Mouse (Mus musculus) heart, embryonic 10.5 days (tissue): ENCODE data around the gene Fzd5. TPM values are rescaled to one million over a fixed set of nuclear protein-coding genes. Genes with fewer than 3 reads are reported as not detected.

Source experiments
- DNase-seq: peaks from one replicate; pipeline ENCODE4 v3.0.0-alpha.2; 2017; ENCODE audit warnings: low spot score
- H3K27ac ChIP-seq: fragments of 300-500 bp; sonication (generic); 2 replicates; pipeline ENCODE4 v1.5.1; 2016; ENCODE audit warnings: mild to moderate bottlenecking
- H3K27me3 ChIP-seq: fragments of 300-500 bp; sonication (generic); 2 replicates; pipeline ENCODE4 v1.6.1; 2016; ENCODE audit warnings: mild to moderate bottlenecking; ENCODE audit not compliant: poor library complexity, insufficient read depth, severe bottlenecking
- H3K36me3 ChIP-seq: fragments of 300-500 bp; sonication (generic); 2 replicates; pipeline ENCODE4 v1.6.1; 2016; ENCODE audit warnings: mild to moderate bottlenecking, moderate library complexity
- H3K4me1 ChIP-seq: fragments of 300-500 bp; sonication (generic); 2 replicates; pipeline ENCODE4 v1.6.1; 2016; ENCODE audit warnings: mild to moderate bottlenecking
- H3K4me3 ChIP-seq: fragments of 300-500 bp; sonication (generic); 2 replicates; pipeline ENCODE4 v1.5.1; 2016; ENCODE audit warnings: mild to moderate bottlenecking, moderate library complexity
- H3K9me3 ChIP-seq: fragments of 300-500 bp; sonication (generic); 2 replicates; pipeline ENCODE4 v1.6.1; 2016; ENCODE audit warnings: mild to moderate bottlenecking, moderate library complexity
- WGBS: fragments of 180-500 bp; shearing (Covaris S2); methylation state at CpG from one replicate; pipeline ENCODE4 v1.1.7; 2016; 5-methylcytosine and 5-hydroxymethylcytosine counted together
- polyA plus RNA-seq: library from polyadenylated mRNA; unstranded; fragments of >200 nt; fragmentation: Nextera tagmentation; extraction: Ambion mirVana; gene quantifications from 2 replicates; pipeline ENCODE4 v1.2.1, GENCODE M21; 2016

The Fzd5 gene
- polyA plus RNA-seq: 1.4 and 1.8 TPM in 2 replicates

- peaks cover 49% of the 10 kb centered on the region for H3K4me1 ChIP-seq
- peak within 1 kb of the TSS; percentile 89 for H3K27ac ChIP-seq
- peak; percentile 99 for DNase-seq
- H3K9me3 ChIP-seq: no peaks in the 10 kb centered on the region
- peaks cover 33% of the 10 kb centered on the region for H3K27me3 ChIP-seq
- H3K36me3 ChIP-seq: no peaks in the 10 kb centered on the region
- whole genome bisulfite sequencing: 1% methylated on average over 70 of the region's 73 CpGs
- peak within 1 kb of the TSS; percentile 81 for H3K4me3 ChIP-seq
Measured at GRCm38 (mm10) chr1:64737502-64738179, at the start of gene Fzd5. Fzd5 (minus strand) TSS chr1:64737751.

- Histone ChIP-seq H3K9me3 (no peaks in the 10 kb centered on the region), H3K27me3 (peaks cover 4% of the 10 kb centered on the region; the same call in 1 of the 2 replicates), H3K4me3 (no peak overlapping the region), H3K4me1 (no peaks in the 10 kb centered on the region), H3K36me3 (no peaks in the 10 kb centered on the region), H3K27ac (no peak overlapping the region)
- no peak for DNase-seq
- 78% methylated on average over 12 of the region's 12 CpGs for WGBS
Measured at GRCm38 (mm10) chr1:64779863-64780262, 42.3 kb upstream of the Fzd5 start.

GRCm38 (mm10) chr1:64779415-64779814, 41.9 kb upstream of the Fzd5 start:
- no peaks in the 10 kb centered on the region for H3K9me3 ChIP-seq
- H3K4me3 ChIP-seq: no peak overlapping the region
- H3K27ac ChIP-seq: no peak overlapping the region
- no peaks in the 10 kb centered on the region for H3K36me3 ChIP-seq
- H3K4me1 ChIP-seq: no peaks in the 10 kb centered on the region
- peaks cover 4% of the 10 kb centered on the region; the same call in 1 of the 2 replicates for H3K27me3 ChIP-seq
- no peak for DNase-seq
- WGBS: 71% methylated on average over 5 of the region's 5 CpGs

GRCm38 (mm10) chr1:64773305-64773704, 35.8 kb upstream of the Fzd5 start:
- H3K4me3 ChIP-seq: no peak overlapping the region
- no peaks in the 10 kb centered on the region for H3K9me3 ChIP-seq
- WGBS: 73% methylated on average over 4 of the region's 4 CpGs
- H3K4me1 ChIP-seq: no peaks in the 10 kb centered on the region
- no peak for DNase-seq
- no peak overlapping the region for H3K27ac ChIP-seq
- H3K36me3 ChIP-seq: no peaks in the 10 kb centered on the region
- peaks cover 4% of the 10 kb centered on the region; the same call in 1 of the 2 replicates for H3K27me3 ChIP-seq

- no peak for DNase-seq
- H3K36me3 ChIP-seq: no peaks in the 10 kb centered on the region
- no peaks in the 10 kb centered on the region for H3K4me1 ChIP-seq
- H3K4me3 ChIP-seq: no peak overlapping the region
- 52% methylated on average over 6 of the region's 6 CpGs for WGBS
- no peaks in the 10 kb centered on the region for H3K9me3 ChIP-seq
- no peaks in the 10 kb centered on the region for H3K27me3 ChIP-seq
- H3K27ac ChIP-seq: no peak overlapping the region
Measured at GRCm38 (mm10) chr1:64770169-64770568, 32.6 kb upstream of the Fzd5 start.

GRCm38 (mm10) chr1:64761646-64762045, 24.1 kb upstream of the Fzd5 start:
- no peaks in the 10 kb centered on the region for H3K4me1 ChIP-seq
- no peaks in the 10 kb centered on the region for H3K36me3 ChIP-seq
- peaks cover 3% of the 10 kb centered on the region; the same call in 1 of the 2 replicates for H3K27me3 ChIP-seq
- WGBS: 43% methylated on average over 4 of the region's 4 CpGs
- DNase-seq: no peak
- H3K9me3 ChIP-seq: no peaks in the 10 kb centered on the region
- no peak overlapping the region for H3K27ac ChIP-seq
- no peak overlapping the region for H3K4me3 ChIP-seq

GRCm38 (mm10) chr1:64757766-64758165, 20.2 kb upstream of the Fzd5 start:
- Histone ChIP-seq H3K9me3 (no peaks in the 10 kb centered on the region), H3K4me3 (no peak overlapping the region), H3K27me3 (peaks cover 3% of the 10 kb centered on the region; the same call in 1 of the 2 replicates), H3K36me3 (no peaks in the 10 kb centered on the region), H3K4me1 (0 out of 2 replicates have a peak, but pooled peaks cover 6% of the 10 kb centered on the region), H3K27ac (no peak overlapping the region)
- no peak for DNase-seq
- WGBS: 74% methylated on average over 5 of the region's 5 CpGs

DNA sequence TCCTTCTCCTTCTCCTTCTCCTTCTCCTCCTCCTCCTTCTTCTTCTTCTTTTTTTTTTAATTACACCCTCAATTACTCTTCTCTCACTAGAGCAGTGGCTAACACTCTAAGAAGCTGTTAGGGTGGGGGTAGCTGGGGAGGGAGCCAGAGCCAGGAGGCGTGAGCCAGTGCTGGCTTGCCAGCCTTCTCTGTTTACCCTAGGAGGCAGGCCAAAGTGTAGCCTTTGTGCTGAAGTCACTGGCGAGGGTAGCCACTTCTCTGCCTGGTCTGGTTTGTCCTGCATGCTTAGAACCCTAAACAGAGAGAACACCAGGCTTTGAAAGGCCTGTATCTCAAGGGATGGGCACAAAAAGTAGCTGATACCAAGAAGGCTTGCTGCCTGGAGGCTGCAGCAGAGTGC, 19.7 kb upstream of the Fzd5 start:
- no peaks in the 10 kb centered on the region for H3K36me3 ChIP-seq
- H3K4me1 ChIP-seq: 0 out of 2 replicates have a peak, but pooled peaks cover 6% of the 10 kb centered on the region
- DNase-seq: no peak
- no peaks in the 10 kb centered on the region for H3K9me3 ChIP-seq
- no peak overlapping the region for H3K4me3 ChIP-seq
- WGBS: 37% methylated on average over 2 of the region's 2 CpGs
- H3K27ac ChIP-seq: no peak overlapping the region; the same call in 1 of the 2 replicates
- peaks cover under 1% of the 10 kb centered on the region; the same call in 1 of the 2 replicates for H3K27me3 ChIP-seq

GRCm38 (mm10) chr1:64756640-64757030, 19.1 kb upstream of the Fzd5 start:
- H3K4me3 ChIP-seq: no peak overlapping the region
- no peaks in the 10 kb centered on the region for H3K36me3 ChIP-seq
- no peaks in the 10 kb centered on the region for H3K9me3 ChIP-seq
- 0 out of 2 replicates have a peak, but pooled peaks cover 6% of the 10 kb centered on the region for H3K4me1 ChIP-seq
- H3K27ac ChIP-seq: no peak overlapping the region
- DNase-seq: no peak
- no peaks in the 10 kb centered on the region for H3K27me3 ChIP-seq
- 66% methylated on average over 10 of the region's 10 CpGs for WGBS

GRCm38 (mm10) chr1:64755971-64756639, 18.6 kb upstream of the Fzd5 start:
- H3K27ac ChIP-seq: no peak overlapping the region

DNA sequence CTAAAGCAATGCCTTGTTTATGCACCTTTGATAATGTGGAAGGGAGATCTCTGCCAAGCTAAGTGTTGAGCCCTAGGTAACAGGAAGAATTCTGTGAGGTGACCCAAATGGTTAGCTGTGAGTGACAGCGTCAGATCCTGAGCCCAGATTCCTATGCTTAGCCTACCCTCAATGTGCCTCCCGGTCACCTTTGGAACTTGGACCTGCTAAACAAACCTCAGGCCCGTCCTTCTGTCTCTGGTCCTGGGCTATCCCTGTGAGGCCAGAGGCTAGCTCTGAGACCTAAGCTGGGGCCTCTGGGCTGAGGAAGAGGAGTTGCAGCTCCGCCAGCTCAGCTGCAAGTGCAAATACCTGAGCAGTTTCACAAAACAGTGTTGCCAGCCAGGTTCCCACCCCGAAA, 17.1 kb upstream of the Fzd5 start:
- Histone ChIP-seq H3K9me3 (no peaks in the 10 kb centered on the region), H3K4me1 (0 out of 2 replicates have a peak, but pooled peaks cover 6% of the 10 kb centered on the region), H3K4me3 (no peak overlapping the region), H3K27me3 (no peaks in the 10 kb centered on the region), H3K36me3 (no peaks in the 10 kb centered on the region), H3K27ac (no peak overlapping the region)
- 86% methylated on average over 5 of the region's 5 CpGs for WGBS
- DNase-seq: no peak

More at GRCm38 (mm10) chr1:64755971-64756639, 18.6 kb upstream of the Fzd5 start:
- Histone ChIP-seq H3K4me1 (0 out of 2 replicates have a peak, but pooled peaks cover 6% of the 10 kb centered on the region), H3K4me3 (no peak overlapping the region), H3K36me3 (no peaks in the 10 kb centered on the region), H3K27me3 (no peaks in the 10 kb centered on the region), H3K9me3 (no peaks in the 10 kb centered on the region)
- 66% methylated on average over 7 of the region's 7 CpGs for WGBS
- no peak for DNase-seq

DNA sequence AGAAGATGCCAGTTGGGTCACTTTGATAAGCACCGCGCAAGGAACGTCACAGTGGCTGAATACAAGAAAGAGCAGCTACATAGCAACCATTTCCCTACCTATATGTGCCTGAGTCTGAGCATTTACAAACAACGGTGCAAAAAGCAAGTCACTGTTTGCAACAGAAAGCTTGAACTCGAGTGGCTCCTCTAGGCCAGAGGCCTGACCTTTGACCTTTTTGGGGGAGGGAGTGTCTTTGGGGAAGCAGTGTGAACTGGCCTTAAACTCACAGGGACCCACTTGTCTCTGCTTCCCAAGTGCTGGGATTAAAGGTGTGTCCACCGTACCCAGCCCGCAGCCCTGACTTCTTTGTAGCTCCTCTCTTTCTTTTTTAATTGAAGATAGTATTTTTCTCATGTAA, 16.1 kb upstream of the Fzd5 start:
- Histone ChIP-seq H3K27ac (no peak overlapping the region), H3K27me3 (no peaks in the 10 kb centered on the region), H3K36me3 (no peaks in the 10 kb centered on the region), H3K4me1 (0 out of 2 replicates have a peak, but pooled peaks cover 6% of the 10 kb centered on the region), H3K9me3 (no peaks in the 10 kb centered on the region), H3K4me3 (no peak overlapping the region)
- no peak for DNase-seq
- WGBS: 68% methylated on average over 7 of the region's 7 CpGs

GRCm38 (mm10) chr1:64753109-64753508, 15.6 kb upstream of the Fzd5 start:
- H3K27ac ChIP-seq: no peak overlapping the region
- 0 out of 2 replicates have a peak, but pooled peaks cover 6% of the 10 kb centered on the region for H3K4me1 ChIP-seq
- no peaks in the 10 kb centered on the region for H3K27me3 ChIP-seq
- H3K9me3 ChIP-seq: no peaks in the 10 kb centered on the region
- WGBS: 77% methylated on average over 8 of the region's 8 CpGs
- H3K36me3 ChIP-seq: no peaks in the 10 kb centered on the region
- no peak overlapping the region for H3K4me3 ChIP-seq
- DNase-seq: no peak
